Mouse (Mus musculus) B cell, adult 2 months (primary cell): ENCODE data around the gene Smoc1.

ENCODE experiments used
- DNase-seq, 2 experiments: peaks; one replicate each; pipeline ENCODE4 v3.0.0; 2022

The Smoc1 gene

DNA sequence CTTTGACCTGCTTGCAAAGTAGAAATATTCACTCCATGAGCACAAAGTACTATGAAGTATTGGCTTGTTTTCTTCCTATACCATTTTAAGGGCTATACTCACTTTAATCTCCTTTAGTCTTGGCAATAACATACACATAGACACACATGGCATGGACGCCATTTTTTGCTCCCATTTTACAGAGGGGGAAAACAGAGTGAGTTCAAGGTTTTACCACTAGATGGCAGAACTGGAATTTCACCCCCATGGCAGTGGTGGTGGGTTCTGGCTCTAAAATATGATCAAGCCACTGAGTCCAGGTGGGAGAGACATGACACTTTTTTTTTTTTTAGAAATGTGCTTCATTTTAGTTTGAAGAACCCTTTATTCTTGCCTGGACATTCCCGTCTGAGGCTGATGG lies 1.6 kb upstream of the Smoc1 start:
- DNase-seq: no peak

DNA sequence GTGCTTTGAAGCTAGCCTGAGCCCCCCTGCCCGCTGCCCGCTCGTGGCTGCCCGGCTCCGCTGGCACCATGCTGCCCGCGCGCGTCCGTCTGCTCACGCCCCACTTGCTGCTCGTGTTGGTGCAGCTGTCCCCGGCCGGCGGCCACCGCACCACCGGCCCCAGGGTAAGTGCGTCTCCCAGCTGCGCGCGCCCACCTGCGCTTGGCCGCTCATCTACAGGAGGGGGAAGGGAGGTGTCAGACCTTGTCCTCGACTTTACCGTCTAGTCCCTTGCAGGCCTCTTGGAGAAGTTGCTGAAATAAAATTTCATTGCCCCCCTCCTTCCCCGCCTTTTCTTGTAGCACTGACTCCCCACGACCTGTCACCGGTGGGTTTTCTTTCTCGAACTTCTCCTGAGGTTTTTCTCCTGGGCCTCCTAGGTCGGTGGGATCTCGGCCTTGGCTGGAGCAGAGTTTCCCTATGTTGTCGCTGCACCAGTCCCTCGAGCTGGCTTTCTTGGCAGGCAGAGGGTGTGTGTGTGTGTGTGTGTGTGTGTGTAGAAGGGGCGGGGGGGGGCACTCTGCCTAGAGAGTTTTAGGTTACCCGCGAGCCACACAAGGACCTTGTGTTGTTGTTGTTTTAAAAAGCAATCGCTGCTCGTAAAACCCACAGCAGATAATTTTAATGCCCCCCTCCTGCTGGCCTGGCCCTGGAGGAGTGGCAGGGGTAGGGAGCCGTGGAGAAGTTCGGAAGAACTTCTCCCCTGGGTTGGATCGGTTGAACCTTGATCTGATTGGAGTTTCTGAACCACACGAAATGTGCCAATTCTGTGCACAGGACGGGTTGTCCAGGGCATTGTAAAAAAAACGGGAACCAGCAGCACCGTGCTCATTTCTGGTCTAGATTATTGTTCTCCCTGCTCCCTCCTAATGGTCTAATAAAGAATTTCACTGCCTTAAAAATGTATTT lies 661 bp downstream of the Smoc1 start:
- DNase-seq: peak in 1 of 2 experiments; percentile 4

DNA sequence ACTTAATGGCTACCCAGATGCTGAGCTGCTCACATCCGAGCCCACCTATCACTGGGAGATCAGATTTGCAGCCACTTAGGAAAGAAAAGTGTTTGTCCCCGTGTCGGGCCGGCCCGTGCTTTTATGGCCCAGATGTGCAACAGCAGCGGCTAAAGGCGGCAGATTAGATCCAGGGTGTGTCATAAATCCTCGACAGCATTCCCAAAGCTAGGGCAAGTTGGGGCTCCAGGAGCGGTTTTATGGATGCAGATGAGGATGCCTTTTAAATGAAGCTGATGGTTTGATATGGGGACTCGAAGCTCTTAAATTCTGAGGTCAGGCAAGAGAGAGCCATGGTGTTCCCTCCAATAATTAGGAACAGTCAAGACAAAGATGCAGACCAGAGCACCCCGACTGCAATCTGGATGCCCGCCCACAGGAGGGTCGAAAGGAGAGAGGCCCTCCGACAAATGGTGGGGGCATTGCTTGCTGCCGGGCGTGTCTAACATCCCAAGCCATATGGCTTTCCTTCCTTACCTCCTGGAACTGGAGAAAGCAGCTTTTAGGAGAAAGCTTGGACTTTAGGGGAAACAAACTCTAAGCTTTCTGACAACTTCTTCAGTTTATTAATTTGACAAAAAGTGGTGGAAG lies 1.8 kb downstream of the Smoc1 start:
- no peak for DNase-seq

DNA sequence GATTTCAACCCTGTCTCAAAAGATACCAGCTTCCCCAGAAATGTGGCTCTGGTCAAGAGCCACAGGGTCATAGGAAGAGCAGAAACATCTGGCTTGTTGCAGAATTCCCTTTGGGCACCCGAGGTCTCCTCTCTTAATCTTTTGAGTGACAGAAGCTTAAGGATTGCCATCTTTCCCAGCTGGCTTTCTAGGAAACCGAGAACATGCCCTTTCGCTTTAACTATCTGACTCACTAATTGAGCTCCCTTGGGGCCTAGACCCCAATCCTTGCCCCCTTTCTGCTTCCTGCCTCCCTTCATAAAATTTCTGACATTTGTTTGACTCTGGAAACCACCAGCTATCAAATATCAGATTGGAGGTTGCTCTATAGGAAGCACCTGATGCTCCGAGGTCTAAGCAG lies 3.1 kb downstream of the Smoc1 start:
- no peak for DNase-seq

DNA sequence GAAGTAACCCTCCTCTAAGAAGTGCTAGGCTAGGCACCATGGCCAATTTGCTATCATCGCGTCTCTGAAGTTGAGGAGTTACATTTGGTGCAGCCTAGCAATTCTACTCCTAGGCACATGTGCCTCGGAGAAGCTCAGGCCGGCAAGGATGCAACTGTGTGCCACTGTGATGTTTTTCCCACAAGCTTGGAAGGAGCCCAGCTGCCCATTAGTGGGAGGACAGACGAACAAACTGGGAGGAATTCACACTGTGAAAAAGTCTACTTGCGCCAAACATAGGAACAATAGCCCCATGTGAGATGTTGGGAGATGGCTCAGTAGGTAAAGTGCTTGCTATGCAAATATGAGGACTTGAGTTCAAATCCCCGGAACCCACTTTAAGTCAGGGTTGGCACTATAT lies 5.0 kb downstream of the Smoc1 start:
- DNase-seq: no peak

DNA sequence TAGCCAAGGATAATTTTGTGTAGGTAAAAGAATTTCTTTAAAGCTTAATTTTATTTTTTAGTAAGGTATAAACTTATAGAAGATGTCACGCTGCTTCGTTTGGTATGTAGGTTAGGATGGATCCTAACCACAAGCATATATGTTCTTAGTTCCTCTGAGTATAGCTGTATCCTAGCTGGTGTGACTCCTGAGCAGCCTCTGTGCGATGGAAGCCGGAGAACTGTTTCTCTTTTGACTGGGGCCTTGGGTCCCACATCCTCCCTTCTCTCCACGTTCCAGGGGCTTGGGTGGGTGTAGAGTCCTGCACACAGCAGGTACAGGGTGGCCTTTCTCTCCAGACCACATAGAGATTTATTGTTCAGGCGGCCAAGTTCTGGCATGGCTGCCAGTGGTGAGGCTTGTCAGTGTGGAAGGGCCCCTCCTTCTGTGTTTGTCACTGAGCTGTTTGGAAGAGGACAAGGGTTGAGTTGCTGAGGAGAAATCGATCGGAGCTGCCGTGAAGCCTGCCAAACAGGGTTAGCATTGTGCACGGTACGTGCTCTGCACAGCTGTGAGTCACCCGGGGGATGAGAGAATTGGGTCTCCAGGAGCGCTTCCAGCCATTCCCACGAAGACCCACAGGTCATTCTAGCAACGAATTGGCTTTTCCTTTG lies 6.9 kb downstream of the Smoc1 start:
- no peak for DNase-seq

DNA sequence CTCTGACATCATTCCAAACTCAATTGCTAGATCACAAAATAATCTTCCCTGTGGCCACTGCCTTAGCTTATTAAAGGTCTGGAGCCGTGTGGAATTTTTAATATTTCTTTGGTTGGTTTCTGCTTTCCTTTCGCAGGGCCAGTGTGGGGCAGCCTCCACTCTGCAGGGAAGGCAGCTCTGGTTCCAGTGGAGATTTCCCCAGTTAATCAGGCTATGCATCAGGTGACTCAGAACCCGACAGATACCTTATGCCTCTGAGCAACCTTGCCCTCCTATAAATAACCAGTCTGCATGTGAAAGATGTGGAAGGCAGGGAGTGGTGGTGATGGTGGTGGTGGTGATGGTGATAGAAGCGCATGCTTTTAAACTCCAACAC lies 7.4 kb downstream of the Smoc1 start:
- DNase-seq: no peak

DNA sequence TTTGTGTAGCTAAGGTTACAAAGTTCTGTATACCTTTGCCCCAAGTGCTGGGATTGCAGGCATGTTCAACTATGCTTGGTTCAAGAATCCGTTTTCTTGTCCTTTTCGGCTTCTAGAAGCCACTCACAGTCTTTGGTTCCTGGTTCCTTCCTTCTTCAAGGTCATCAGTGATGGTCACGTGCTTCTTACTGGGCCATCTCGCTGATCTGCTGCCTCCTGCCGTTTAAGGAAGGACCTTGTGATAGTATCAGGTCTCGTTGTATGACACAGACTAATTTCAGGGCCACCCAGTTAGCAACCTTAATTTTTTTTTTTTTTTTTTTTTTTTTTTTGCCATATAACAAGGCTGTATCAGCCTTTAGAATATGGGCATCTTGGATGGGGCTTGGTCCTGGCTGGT lies 9.2 kb downstream of the Smoc1 start:
- DNase-seq: no peak

DNA sequence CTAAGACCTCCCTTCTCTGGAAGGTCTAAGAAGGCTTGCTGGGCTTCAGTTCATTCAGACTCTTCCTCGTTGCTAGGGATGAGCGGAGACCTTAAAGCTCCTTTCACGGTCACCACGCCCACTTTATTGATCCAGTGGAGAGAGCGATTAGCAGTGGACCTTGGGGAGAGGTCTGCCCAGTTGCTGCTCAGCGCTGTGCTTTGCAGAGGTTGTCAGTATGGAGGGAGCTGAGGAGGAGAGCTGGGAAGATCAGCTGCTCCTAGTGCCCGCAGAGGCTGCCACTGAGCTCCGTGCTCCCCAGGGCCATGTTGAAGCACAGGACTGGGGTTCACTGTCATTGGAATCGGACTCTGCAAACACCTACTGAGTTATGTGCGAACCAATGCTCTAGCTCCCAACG lies 17.0 kb downstream of the Smoc1 start:
- DNase-seq: no peak

DNA sequence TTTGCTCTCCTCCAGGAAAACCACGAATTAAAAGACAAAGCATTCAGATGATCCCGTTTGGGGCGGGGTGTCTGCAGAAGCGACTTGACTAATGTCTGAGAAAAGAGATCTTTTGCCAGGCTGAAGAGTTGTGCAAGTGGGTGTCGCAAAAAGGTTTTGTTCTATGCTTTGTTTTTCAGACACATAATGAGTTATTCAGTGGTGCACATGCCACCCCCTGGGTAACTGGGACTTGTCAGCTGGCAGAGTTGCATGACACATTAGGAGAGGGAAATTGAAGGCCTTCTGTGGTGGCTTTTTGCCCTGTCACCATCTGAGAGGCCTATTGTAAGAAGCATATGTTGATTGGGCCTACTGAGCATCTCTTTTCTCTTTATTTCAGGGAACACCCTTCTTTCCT lies 20.3 kb downstream of the Smoc1 start:
- DNase-seq: no peak

DNA sequence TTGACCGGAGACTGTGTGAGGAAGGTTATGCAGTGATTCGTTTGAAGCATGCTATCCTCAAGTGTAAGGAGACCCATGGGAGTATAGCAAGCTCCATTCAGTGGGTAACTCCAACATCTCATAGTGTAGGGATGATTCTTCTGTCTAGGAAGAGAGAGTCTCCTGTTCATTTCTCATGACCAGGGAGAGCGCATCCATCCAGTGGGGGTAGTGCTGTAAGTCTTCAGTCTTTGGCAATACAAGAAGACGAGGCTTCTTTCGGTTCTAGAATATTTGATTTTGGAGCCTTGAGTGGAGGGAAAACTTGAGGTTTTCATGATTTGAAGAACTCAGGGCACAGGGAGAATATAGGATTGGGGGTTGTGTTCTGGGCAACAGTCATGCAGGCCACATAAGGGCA lies 23.1 kb downstream of the Smoc1 start:
- no peak for DNase-seq

DNA sequence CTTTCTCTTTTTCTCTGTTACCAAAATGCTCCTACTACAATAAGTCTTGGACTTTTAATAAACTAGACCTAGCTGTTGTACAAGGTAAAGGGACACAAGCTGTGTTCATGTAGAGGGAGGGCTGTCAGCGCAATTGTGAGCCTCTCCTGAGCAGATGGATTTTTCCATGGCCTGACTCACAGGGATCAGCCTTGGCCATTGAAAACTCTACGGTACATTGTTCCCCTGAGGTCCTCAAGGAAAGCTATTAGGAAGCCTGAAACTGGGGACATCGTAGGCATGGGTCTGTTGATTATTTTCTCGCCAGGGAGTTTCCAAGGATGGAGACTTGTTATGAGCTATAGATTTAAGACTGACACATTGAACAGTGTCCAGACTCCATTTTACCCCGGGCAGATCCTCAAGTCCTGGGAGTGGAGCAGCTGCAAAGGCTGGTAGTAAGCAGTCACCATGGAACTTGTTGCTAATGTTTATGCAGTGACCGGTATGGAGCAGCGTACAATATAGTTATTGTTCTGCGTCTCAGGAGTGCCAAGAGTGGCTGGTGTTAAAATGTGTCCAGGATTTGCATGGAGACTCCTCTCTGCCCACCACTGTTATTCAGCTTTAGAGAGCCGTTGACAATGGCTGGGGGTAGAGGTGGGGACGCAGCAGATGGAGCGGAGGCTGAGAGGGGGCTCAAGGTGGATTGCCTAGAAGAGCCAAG lies 28.5 kb downstream of the Smoc1 start:
- DNase-seq: no peak

DNA sequence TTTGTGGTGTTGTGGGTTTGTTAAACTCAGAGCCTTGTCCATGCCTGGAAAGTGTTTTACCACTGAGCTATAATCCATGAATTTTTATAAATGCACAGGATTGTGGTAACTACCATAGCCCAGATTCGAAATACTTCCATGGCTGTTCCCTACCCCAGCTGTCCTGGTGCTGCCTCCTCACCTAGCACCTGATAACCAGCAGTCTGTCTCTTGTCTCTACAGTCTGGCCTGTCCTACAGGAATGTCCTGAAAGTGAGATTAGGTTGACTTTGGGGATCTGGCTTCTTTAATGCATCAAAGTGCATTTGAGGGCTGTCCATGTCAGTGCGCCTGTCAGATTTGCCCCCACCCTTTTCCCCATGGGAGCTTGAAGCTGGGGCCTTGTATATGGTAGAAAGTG lies 29.2 kb downstream of the Smoc1 start:
- no peak for DNase-seq

DNA sequence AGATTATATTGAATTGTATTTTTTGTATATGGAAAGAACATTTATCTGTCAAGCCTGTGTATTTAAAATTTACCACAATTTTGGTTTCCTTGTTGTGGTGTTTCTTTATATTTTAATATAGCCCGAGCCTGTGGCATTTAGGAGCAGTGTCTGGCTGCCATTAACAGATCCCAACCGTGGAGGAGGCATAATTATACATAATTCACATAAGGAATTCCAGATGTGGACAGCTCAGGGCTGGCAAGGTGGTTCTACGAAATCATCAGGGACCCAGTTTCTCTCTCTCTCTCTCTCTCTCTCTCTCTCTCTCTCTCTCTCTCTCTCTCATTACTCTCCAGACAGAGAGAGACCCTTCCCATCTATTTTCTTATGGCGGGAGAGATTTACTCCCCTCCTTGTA lies 31.0 kb downstream of the Smoc1 start:
- no peak for DNase-seq

DNA sequence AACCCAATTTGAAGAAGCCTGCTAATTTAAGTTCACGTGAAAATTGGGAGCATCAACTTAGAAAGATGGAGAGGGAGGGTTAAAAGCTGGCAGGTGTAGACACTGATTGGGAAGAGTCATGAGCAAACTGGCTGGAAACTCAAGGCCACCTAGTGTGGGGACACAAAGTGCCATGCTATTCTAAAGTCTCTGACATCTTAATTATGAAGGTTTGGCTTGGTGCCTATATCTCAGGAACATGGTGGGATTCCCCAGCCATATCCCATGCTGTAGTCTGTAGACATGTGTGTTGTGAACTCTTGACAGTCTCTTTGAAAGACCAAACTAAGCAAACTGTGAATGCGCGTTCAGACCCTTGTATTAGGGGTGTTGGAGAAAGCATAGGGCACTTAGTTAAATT lies 32.0 kb downstream of the Smoc1 start:
- no peak for DNase-seq

DNA sequence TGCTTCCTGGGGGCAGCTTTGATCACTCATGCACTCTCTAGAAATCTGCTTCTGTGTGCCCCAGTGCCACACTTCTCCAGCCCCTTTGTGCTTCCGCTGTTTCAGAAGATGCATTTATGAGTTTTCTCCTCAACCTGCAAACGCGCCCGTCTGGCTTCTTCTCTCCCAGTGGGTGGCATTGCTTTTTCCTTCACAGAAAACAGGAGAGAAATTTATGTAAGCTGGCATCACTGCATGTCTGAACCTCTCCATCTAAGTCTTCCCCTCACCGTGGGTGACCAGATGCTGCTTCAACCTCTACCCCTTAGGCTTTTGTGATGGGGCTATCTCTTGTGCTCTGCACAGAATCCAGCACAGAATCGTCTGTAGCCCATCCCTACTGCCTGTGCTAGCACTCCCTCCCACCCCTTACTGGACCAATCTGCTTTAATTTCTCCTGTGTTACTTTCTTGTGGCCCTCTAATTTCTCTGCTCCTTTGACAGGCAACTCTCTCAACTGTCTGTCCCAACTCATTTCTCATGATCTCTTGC lies 35.3 kb downstream of the Smoc1 start:
- no peak for DNase-seq

DNA sequence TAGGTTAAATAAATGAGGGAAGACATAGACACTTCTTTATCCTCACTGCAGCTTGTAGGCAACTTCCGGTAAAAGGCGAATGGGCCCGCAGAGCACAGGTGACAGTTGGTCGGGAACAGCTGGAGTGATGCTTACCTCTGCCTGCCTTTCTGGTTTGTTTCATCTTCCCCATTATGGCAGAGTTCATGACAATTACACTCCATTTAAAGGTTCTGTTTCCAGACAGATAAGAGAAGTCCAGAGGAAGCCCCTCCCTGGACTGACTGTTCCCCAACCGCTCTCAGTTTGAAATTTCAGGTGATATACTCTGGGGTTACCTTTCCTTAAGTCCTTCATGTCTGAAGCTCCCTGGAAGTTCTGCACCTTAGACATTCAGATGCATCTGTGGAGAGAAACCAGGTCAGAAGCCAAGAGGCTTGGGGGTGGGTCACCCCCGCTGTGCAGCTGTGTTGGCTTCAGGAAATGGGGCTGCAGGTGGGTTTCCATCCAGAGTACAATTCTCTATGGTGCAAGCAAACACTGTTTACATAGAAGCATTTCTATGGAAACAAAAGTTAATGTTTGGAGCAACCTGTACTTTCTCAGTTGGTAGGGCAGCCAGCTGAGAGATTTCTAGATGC lies 36.8 kb downstream of the Smoc1 start:
- no peak for DNase-seq

DNA sequence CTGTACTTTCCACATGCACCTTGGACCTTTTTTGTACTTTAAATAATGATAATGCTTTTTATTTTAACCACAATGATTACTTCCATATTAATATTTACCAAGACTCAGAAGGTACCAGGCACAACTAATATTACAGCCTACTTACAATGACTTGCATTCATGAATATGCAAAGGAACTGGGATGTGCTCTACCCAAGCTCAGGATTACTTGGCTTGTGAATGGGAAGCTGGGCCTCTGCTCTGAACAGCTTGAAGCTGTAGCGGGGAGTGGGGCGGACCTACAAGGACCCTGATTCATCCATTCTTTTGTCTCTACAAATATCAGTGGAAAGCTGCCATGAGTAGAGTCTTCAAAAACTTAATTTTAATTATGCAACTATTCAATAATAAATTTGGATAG lies 47.5 kb downstream of the Smoc1 start:
- DNase-seq: no peak

DNA sequence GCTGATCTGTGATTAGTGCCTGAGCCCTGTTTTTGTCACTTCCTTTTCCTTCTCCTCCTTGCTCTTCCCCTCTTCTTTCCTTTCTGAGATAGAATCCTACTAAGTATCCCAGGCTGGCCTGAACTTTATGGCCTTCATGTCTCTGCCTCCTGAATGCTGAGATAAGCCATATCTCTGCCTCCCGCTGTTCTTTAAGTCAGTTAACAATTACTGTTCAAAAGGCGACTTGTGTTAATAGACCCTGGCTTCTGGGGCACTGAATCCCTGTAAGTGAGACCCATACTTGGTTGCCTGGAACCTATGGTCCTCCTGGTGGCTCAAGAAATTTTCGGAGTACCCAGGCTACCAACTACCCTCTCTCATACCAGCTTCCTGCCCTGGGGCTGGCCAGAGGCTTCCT lies 48.3 kb downstream of the Smoc1 start:
- no peak for DNase-seq

DNA sequence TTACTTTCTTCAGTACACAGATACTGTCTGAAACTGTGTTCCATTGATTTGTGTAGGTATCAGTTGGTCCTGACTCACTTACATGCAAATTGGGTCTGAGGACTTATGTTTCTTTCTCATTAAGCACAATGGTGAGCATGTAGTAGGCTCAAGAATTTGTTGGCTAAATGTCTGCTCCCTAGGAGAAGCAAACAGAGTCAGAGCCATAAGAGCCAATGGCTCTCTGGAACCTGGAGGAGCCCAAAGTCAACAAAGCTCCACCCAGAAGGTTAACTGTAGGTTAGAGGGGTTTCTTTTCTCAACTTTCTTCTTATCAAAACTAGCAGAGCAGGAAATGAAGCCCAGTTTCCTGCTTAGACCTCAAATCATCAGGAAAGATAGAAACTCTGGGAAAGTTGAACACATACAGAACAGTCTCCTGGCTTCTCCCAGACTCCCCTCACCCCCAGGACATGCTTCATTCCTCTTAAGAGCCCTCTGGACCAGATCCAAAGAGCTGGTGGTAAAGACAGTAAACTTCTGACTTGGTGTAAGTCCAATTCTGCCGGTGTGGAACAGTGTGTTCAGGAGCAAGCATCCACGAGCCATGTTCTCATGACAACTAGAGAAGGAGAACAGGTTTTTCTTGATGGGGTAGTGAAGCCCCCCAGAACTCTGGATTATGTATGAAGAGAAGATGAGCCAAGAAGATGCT lies 51.5 kb downstream of the Smoc1 start:
- no peak for DNase-seq

DNA sequence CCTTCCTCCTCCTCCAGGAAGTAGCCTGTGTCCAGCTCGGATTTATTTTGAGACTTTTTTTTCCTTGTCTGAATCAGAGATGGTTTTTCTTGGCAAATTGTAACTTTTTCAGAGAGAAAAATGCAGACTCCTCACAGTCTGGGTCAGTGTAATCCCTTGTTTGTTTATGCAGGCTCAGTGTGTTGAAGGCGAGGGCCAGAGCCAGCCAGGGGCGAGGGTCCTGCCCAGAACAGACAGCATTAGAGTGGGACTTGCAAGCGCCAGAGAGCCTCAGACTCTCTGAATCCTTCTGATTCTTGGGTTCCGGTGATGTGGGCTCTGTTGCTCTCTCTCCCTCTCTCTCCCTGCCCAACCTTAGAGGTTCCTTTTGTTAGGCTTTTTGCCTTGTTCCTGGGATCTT lies 53.7 kb downstream of the Smoc1 start:
- DNase-seq: no peak

DNA sequence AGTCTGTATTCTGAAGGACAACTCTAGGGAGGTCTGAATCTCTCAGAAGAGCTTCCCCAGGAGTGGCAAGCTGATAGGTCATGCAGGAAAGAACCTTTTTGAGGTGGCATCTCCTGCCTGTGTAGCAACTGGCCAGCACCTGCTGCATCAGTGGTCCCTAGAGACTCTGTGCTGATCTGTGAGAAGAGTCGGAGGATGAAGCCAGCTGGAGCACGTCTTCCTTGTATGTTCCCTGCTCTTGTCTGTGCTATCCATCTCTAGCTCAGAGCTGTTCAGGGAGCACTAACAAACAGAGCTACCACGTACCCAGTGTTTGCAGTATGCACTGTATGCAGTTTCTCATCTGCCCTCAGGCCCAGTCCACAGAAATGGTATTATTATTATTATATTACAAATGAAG lies 54.4 kb downstream of the Smoc1 start:
- no peak for DNase-seq
